Mouse (Mus musculus) urinary bladder, postnatal 14 days (tissue): ENCODE data around the gene Hmgxb4.
A peak's percentile ranks its signal among the peaks of the same experiment; 100 is the strongest.

Experiments used
- DNase-seq: peaks from one replicate; pipeline ENCODE4 v3.0.0; 2021; ENCODE audit warnings: low spot score

Gene Hmgxb4

GRCm38 (mm10) chr8:75018274-75018972 lies 25.3 kb downstream of the Hmgxb4 start:
- DNase-seq = no peak

DNA sequence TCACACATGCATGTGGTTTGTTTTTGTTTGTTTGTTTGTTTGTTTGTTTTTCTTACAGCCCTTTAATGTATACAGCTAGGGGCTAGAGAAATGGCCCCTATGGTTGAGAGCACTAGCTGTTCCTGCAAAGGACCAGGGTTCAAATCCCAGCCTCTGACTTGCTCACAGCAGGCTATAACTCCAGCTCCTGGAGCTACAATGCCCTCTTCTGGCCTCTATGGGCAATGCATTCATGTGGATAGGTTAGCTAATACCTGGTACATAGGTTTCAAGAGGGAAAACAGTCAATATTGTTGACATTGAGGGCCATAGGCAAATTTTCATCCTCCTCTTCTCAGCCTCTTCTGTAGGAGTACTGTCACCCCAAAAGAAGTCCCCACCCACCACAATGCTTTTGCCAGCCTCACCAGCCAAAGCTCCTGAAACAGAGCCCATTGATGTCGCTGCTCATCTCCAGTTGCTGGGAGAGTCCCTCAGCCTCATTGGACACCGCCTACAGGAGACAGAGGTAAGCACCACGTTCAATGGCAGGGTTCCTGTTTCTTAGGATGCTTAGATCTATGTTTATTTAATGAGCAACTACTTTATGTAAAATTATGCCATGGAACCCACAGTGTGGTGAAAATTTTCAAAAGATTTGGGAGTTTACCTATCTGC lies 30.6 kb downstream of the Hmgxb4 start:
- no peak for DNase-seq

DNA sequence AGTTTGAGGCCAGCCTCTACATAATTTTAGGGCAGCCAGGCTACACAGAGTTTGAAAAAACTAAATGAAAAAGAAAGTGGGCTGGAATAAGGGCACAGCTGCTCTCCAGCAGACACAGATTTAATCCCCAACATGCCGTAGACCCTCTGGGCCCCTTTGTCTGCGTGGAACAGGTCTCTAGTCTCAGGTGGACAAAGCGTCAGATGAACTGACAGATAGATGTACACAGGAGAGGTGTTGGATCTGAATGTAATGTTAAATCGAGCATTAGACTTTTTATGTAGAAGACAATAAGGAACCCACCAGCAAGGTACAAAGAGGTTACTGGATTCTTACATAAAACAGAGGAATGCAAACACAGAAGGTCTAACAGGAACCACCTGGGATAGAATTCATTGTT lies 32.7 kb downstream of the Hmgxb4 start:
- no peak for DNase-seq

DNA sequence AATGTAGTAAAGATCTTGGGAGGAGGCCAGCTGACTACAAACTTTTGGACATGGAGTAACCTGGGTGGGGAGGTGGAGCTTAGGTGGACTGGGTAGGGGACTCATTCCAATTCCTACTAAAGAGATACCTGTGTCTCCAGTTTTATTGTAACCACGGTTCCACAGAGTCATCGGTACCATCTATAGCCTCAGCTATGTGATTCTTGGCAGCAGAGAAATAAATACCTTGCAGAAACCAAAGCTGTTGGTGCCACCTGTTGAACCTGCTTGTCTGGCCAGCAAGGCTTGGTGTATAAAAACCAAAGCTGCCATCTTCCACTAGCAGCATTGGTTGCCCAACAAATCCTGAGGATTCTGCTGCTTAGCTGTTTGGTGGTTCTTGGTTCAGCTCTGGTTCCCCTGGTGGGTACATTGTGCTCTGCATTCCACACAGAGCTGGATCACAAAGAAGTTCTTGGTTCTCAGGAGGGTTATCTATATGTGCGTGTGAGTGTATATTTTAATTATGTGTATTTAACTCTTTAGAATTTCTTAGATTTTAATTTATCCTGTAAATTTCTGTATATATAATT lies 37.4 kb downstream of the Hmgxb4 start:
- DNase-seq = no peak

DNA sequence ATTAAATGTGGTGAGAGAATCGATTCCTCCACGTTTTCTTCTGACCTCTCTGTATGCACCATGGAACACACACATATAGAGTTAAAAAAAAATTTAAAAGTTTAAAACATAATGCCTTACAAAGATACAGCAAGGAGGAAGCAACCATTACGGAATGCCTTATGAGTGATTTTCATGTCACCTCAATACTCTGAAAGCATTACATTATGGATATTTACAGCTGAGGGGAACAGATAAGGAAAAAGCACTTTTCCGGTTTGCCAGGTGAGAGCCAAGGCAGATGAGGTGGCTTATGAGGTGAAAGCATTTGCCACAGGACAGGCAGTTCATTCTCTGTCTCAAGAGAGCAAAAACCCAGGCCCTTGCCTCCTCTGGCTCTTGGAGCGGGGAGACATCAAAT lies 39.8 kb downstream of the Hmgxb4 start:
- no peak for DNase-seq

DNA sequence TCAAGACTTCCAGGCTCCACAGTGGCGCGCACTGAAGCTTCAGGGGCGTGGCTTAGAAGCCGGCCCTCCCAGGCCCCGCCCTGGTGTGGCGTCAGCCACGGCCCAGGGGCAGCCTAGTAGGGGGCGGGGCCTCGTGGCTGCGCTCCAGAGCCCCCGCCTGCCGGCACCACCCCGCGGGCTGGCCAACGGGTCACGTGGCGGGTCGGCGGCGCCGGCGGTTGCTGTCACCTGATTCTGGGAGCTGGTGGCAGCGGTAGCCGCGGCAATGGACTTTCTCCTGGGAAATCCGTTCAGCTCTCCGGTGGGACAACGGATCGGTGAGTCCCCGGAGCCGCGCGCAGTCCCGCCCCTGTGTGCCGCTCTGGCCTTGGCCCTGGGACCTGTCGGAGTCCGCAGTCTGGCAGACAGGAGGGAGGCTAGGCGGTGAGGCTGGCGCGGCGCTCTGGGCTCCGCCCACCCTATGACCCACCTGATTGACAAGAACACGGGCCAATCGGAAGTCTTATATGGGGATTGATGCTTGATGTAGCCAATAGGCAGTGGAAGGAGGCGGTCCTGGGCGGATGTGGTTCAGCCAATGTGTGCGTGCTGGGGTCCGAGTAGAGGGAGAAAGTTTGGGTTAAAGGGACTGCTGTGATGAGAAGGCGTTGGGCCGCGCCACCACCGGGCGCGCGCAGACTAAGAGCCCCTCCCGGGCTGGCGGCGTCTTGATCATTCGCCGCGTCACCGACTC lies 40.5 kb downstream of the Hmgxb4 start, which contains the start of gene Tom1:
Gene Tom1, plus strand, starts transcription at position 195 of the 733 bp plus-strand sequence.
- DNase-seq = peak; percentile 96

DNA sequence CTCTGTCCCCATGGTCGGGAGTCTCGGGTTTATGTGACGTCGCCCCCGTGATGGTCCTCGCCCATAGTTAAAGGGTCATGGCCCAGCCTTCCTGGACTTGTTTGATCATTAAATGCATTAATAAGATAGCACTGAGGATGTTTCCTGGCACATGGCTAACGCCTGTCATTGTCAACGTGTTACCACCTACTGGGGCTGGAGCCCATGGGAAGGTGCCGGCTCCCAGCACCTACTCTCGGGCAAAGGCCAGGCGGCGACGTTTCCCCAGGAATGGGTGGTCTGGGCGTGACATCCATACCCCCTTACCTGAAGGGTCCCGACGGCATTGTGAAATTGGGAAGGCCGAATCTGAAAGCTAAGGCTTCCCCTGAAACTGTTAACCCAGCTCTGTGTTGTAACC lies 41.1 kb downstream of the Hmgxb4 start:
- DNase-seq = no peak

- no peak for DNase-seq
These were observed 42.5 kb downstream of the Hmgxb4 start for GRCm38 (mm10) chr8:75035640-75036039.

DNA sequence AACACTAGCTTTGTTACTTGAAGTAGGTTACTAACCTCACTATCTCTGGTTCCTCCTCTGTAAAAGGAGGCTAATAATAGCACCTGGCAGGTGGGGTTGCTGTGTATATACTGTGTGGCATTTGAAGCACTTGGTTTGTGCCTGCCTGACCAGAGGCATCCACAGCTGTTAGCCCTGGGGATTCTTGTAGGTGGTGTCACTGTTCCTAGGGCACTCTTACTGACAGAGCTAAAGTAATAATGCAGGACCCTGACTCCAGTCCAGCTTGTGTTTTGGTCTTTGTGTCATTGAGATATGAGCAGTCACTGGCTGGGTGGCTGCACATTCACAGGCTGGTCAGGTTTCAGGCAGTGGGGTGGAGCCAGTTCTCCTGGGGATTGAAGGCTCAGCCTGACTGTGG lies 45.3 kb downstream of the Hmgxb4 start:
- no peak for DNase-seq

GRCm38 (mm10) chr8:75039754-75040153 lies 46.6 kb downstream of the Hmgxb4 start:
- DNase-seq = no peak

DNA sequence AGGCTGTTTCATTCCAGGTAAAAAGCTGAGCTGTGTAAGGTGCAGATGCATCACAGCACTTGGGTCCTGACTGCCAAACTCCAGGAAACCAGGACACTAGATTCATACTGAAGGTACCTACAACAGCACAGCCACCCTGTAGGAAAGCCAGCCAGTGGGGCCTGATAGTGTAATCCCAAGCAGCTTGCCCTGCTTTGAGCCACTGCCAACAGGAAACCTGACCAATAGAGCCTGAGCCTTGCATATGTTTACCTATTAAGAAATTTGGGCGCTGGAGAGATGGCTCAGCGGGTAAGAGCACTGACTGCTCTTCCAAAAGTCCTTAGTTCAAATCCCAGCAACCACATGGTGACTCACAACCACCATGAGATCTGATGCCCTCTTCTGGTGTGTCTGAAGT lies 49.0 kb downstream of the Hmgxb4 start:
- no peak for DNase-seq

- DNase-seq = no peak
These were observed 49.8 kb downstream of the Hmgxb4 start for GRCm38 (mm10) chr8:75042974-75043373.

DNA sequence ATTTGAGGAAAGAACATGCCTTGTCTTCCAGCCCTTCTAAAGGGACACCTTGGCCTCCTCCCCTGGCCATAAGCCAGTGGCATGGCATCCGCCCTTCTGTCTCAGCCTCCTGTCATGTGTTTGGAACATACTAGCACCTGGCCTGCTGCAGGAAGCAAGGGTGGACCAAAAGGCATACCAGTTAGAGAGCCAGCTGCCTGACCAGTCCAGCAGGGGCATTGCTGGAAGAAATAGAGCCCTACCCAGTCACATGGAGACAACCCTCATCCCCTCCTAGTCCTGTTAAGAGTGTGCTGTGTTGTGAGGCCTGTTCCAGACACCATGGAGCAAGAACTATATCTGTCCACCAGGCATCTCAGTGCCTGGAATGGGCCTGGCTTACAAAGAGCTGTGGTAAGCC lies 53.1 kb downstream of the Hmgxb4 start:
- no peak for DNase-seq

- no peak for DNase-seq
These were observed 54.6 kb downstream of the Hmgxb4 start for GRCm38 (mm10) chr8:75047784-75048183.

GRCm38 (mm10) chr8:75053342-75053741 lies 60.2 kb downstream of the Hmgxb4 start:
- no peak for DNase-seq

DNA sequence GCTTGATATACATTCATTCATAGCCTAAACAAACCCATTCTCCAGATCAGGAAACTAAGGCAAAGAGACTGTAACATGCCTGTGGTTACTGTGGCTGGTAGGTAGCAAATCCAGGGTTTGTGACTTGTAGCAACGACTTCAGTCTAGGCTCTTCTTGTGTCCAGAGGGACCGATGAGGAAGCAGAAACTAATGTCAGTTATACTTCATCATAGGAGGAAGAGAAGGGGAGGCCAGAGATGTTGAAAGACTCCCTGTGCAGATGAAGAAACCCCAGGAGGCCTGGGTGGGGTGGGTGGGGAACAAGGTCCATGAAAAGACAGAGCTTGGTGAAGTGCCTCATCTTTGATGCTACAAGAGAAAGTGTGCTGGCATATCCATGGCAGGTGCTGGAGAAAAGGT lies 62.5 kb downstream of the Hmgxb4 start:
- DNase-seq = no peak

DNA sequence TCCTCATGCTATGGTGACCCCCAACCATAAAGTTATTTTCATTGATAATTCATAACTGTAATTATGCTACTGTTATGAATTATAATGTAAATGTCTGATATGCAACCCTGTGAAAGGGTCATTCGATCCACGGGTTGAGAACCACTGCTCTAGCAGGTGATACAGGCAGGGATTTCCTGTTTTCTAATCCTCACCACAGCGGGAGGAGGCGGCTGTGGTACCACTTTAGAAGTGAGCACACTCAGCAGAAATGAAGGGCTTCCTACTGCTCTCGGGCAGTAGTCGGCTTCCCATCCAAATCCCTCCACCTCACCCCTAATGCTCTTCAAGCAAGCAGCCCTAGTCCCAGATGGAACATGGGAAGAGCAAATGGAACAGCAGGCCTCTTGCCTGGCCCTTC lies 66.9 kb downstream of the Hmgxb4 start:
- no peak for DNase-seq

DNA sequence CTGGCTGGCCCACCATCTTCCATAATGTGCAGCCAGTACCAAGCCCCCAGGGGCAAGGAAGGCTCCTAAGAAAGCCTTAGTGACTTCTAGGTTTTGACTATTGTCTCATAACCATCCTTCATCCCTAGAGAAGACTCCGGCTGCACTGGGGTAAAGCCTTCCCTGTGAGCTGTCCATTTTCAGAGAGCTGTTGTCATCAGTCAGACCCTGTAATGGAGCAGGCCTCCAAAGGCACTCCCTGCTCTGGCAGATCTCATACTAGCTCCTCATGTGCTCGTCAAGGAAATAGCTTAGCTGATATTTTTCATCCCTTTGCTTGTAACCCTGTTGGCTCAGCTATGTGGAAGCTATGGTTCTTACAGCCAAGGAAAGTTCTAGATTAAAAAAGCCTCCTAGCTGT lies 67.7 kb downstream of the Hmgxb4 start:
- no peak for DNase-seq

- DNase-seq = no peak
These were observed 70.1 kb downstream of the Hmgxb4 start for GRCm38 (mm10) chr8:75063290-75063689.

GRCm38 (mm10) chr8:75064790-75065189 lies 71.6 kb downstream of the Hmgxb4 start:
- DNase-seq = no peak

GRCm38 (mm10) chr8:75067287-75067686 lies 74.1 kb downstream of the Hmgxb4 start:
- DNase-seq = no peak

DNA sequence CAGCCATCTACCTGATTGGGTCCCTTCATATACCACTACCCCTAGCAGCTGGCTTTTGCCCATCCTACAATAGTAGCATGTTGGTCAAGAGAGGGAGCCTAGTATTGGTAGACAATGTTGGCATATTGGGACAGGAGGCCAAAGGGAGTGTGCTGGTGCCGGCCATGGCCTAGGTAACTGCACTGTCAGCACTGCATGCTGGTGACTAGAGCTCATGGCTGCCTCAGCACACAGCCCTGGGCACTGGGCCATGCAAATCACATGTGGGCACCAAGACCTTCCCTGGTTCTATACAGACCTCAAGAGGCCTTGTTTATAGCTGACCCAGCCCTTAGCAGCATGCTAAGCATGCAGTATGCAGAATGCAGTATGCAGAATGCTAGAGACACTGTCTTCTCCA lies 77.1 kb downstream of the Hmgxb4 start:
- DNase-seq = no peak
